26 mouse cellular contexts compared by ENCODE assay signal in the genomic region with DNA sequence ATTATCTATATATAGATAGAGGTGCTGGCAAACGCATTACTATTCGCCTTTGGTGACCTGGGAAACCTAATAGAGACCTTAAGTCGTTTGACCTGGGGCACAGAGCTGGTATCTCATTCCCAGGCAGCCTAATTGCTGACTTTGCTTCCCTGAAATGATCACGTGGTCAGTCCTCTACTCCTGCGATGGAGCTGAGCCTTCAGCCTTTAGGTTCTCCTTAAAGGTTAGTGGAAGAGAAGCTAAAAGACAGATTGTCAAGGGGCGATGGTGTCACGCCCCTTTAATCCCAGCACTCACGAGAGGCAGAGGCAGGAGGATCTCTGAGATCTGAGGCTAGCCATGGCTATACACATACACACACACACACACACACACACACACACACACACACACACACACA. TPM values are rescaled to one million over a fixed set of nuclear protein-coding genes. Genes with fewer than 3 reads are reported as not detected.
A peak's percentile ranks its signal among the peaks of the same experiment; 100 is the strongest.
DNase-seq lines count a peak whose midpoint lies in the region; ATAC-seq and TF ChIP-seq lines count a peak whose summit lies in the region.
"Had no signal": no experiment of that assay in that cellular context is flagged by ENCODE, and none has a peak within 500 bp of the region (broad histone marks: within the 10 kb centered on the region; RNA-seq: fewer than 3 reads in every experiment).

No protein-coding gene starts in this region.

- H3K9ac ChIP-seq in ES-E14 (ENCODE audit: insufficient read depth, low read depth, low read length, poor library complexity, severe bottlenecking) = no peak overlapping the region
- H3K9ac ChIP-seq in heart, embryonic 11.5 days (ENCODE audit: low read depth, low read length) = no peak overlapping the region
- H3K9ac ChIP-seq: embryonic facial prominence, embryonic 13.5 days; forebrain, embryonic 12.5 days; forebrain, embryonic 15.5 days; heart, embryonic 13.5 days; hindbrain, embryonic 14.5 days had no signal

- H3K9me3 ChIP-seq in ES-E14 (ENCODE audit: control insufficient read depth, insufficient read depth, low read depth, low read length) = no peaks in the 10 kb centered on the region
- H3K9me3 ChIP-seq in heart, embryonic 11.5 days (replicated peaks; ENCODE audit: control insufficient read depth, low read length) = no peaks in the 10 kb centered on the region
- H3K9me3 ChIP-seq: embryonic facial prominence, embryonic 10.5 days; embryonic facial prominence, embryonic 13.5 days; forebrain, embryonic 12.5 days; forebrain, embryonic 15.5 days; heart, embryonic 13.5 days had no signal

- H3K27me3 ChIP-seq in heart, embryonic 11.5 days (ENCODE audit: control insufficient read depth, insufficient read depth, low read length) = no peaks in the 10 kb centered on the region
- H3K27me3 ChIP-seq: embryonic facial prominence, embryonic 13.5 days; forebrain, embryonic 12.5 days; forebrain, embryonic 15.5 days; heart, embryonic 13.5 days had no signal

- no peak overlapping the region for H3K4me3 ChIP-seq in gastrocnemius, adult 2 months
- 0 out of 4 replicates have a peak overlapping the region, but pooled peaks of 1 of the 2 experiments have one; percentile 3 for H3K4me3 ChIP-seq in ES-E14 (ENCODE audit: insufficient read depth in 1 of 2, low read depth in 1 of 2, low read length in 2 of 2, poor library complexity in 1 of 2, severe bottlenecking in 1 of 2)
- no peak overlapping the region; the same call in 1 of the 2 replicates for H3K4me3 ChIP-seq in bone marrow macrophage, adult 2 months (ENCODE audit: insufficient read depth, low read length)
- H3K4me3 ChIP-seq in heart, embryonic 11.5 days (ENCODE audit: low read depth, low read length) = no peak overlapping the region
- H3K4me3 ChIP-seq: embryonic facial prominence, embryonic 10.5 days; embryonic facial prominence, embryonic 13.5 days; erythroblast, embryonic 14.5 days; forebrain, embryonic 12.5 days; forebrain, embryonic 15.5 days; heart, embryonic 13.5 days had no signal

- DNase-seq in gastrocnemius, adult 2 months = no peak
- no peak for DNase-seq in gastrocnemius, postnatal 25 days
- DNase-seq in ES-E14 (ENCODE audit: low read depth, low spot score) (no peak), liver (no peak)
- no peak for DNase-seq in thymus, postnatal 0 days (ENCODE audit: low spot score)
- DNase-seq: adrenal gland, postnatal 14 days; cerebellum, adult 11-12 months; cerebellum, adult 8-10 months; cerebellum, postnatal 10 days; cerebellum, postnatal 36 days; embryo, embryonic 11 days; gastrocnemius, postnatal 10 days; heart, adult 11 months; heart, postnatal 14 days; heart, postnatal 4 days had no signal

- H3K4me2 ChIP-seq in heart, embryonic 11.5 days = no peak overlapping the region
- H3K4me2 ChIP-seq: embryonic facial prominence, embryonic 13.5 days; forebrain, embryonic 12.5 days; forebrain, embryonic 15.5 days; heart, embryonic 13.5 days; hindbrain, embryonic 14.5 days had no signal

- intact Hi-C loops in gastrocnemius, adult 2 months (cut with DNase I) = no loop called here

- WGBS in heart, embryonic 11.5 days (ENCODE audit: insufficient replicate concordance) = 89% methylated on average over 8 of the region's 8 CpGs

- H3K4me1 ChIP-seq in ES-E14 (ENCODE audit: control insufficient read depth in 2 of 2, insufficient read depth in 2 of 2, low read length in 2 of 2, poor library complexity in 1 of 2) = peaks cover 16 to 44% of the 10 kb centered on the region in 2 experiments
- peaks cover 50% of the 10 kb centered on the region for H3K4me1 ChIP-seq in bone marrow macrophage, adult 2 months (ENCODE audit: control insufficient read depth, insufficient read depth, low read length)
- H3K4me1 ChIP-seq in heart, embryonic 11.5 days (ENCODE audit: control insufficient read depth, insufficient read depth, low read length) = peaks cover 48% of the 10 kb centered on the region

- peak overlapping the region; percentile 88 for H3K27ac ChIP-seq in gastrocnemius, adult 2 months
- peak overlapping the region; percentile 73 for H3K27ac ChIP-seq in ES-E14 (ENCODE audit: insufficient read depth, low read depth, low read length, poor library complexity, severe bottlenecking)
- H3K27ac ChIP-seq in bone marrow macrophage, adult 2 months (ENCODE audit: insufficient read depth, low read depth, low read length) = peak overlapping the region; percentile 2; the same call in 1 of the 2 replicates
- no peak overlapping the region for H3K27ac ChIP-seq in heart, embryonic 11.5 days (ENCODE audit: low read depth, low read length)
- H3K27ac ChIP-seq: embryonic facial prominence, embryonic 10.5 days; embryonic facial prominence, embryonic 13.5 days; forebrain, embryonic 12.5 days; forebrain, embryonic 15.5 days; heart, embryonic 13.5 days; hindbrain, embryonic 14.5 days; hindbrain, postnatal 0 days had no signal

- peaks cover 8% of the 10 kb centered on the region; the same call in 1 of the 2 replicates for H3K36me3 ChIP-seq in ES-E14 (ENCODE audit: control insufficient read depth, insufficient read depth, low read length, poor library complexity, severe bottlenecking)
- no peaks in the 10 kb centered on the region for H3K36me3 ChIP-seq in heart, embryonic 11.5 days (ENCODE audit: control insufficient read depth, insufficient read depth, low read length)
- H3K36me3 ChIP-seq: embryonic facial prominence, embryonic 13.5 days; forebrain, embryonic 15.5 days; heart, embryonic 13.5 days had no signal

- TF ChIP-seq CTCF in gastrocnemius, adult 2 months (IDR thresholded peaks at IDR 0.05) = no peak
- TF ChIP-seq CTCF in bone marrow macrophage, adult 2 months (IDR thresholded peaks at IDR 0.05; ENCODE audit: low read depth, low read length) = no peak

- no peak for TF ChIP-seq POLR2A in bone marrow macrophage, adult 2 months (IDR thresholded peaks at IDR 0.05; ENCODE audit: borderline replicate concordance, low read depth, low read length)

- no peak for ATAC-seq in heart, embryonic 11.5 days (replicated peaks; ENCODE audit: insufficient number of reproducible peaks, low FRiP score, low TSS enrichment)
- ATAC-seq: forebrain, embryonic 15.5 days; hindbrain, postnatal 0 days; inflammation-experienced regulatory T-cells, adult 6 months had no signal

- in situ Hi-C loops in ES-E14 (cut with MboI; ENCODE audit: low sequenced_read_pairs in 2 of 2, unreplicated experiment in 2 of 2) = no loop called here

TF ChIP-seq in ES-E14, 5 proteins besides CTCF, POLR2A, EP300 and RAD21:
- TF ChIP-seq ZNF384 (IDR thresholded peaks at IDR 0.05; ENCODE audit: low read depth, low read length) (no peak), MAFK (IDR thresholded peaks at IDR 0.05; ENCODE audit: insufficient read depth, low read depth, low read length) (peak; percentile 45; the same call in 1 of the 2 replicates), ZC3H11A (IDR thresholded peaks at IDR 0.05; ENCODE audit: borderline replicate concordance, low read depth, low read length) (no peak), CHD2 (IDR thresholded peaks at IDR 0.05; ENCODE audit: low read depth, low read length) (no peak), HCFC1 (IDR thresholded peaks at IDR 0.05; ENCODE audit: borderline replicate concordance, insufficient read depth, low read length) (no peak)

RNA-seq across cellular contexts. Expression of gene Zfp710, which starts 5.9 kb away (rescaled TPM):
- total RNA-seq in gastrocnemius, adult 2 months (2021) = 10 to 100 TPM; 21.5 to 37.5 TPM
- 10 to 100 TPM; 20.8 to 27.9 TPM for total RNA-seq in gastrocnemius, postnatal 25 days (2021)
- total RNA-seq in ES-E14 (2012; rRNA removed) = 39.8 and 54.2 TPM in 2 replicates
- polyA plus RNA-seq in bone marrow macrophage, adult 2 months (2012; ENCODE audit: insufficient read depth, insufficient read length, missing spikeins) = 125 and 138 TPM in 2 replicates
- 6.5 and 7.3 TPM in 2 replicates for polyA plus RNA-seq in thymus, postnatal 0 days (2015; fragmentation: Nextera tagmentation; extraction: Ambion mirVana)
- 11.2 and 11.8 TPM in 2 replicates for polyA plus RNA-seq in heart, embryonic 11.5 days (2014; fragmentation: Nextera tagmentation; extraction: Ambion mirVana)
